Mouse (Mus musculus) hindbrain, embryonic 12.5 days (tissue): Measurements from ENCODE around the gene Olfr173. TPM values are rescaled to one million over a fixed set of nuclear protein-coding genes. Genes with fewer than 3 reads are reported as not detected.

Experiments used
- ATAC-seq: fragments of 200-750 bp; cut with Nextera tagmentation; 2 replicates; pipeline ENCODE4 v1.8.0; 2017; ENCODE audit warnings: moderate TSS enrichment; ENCODE audit not compliant: low FRiP score
- H3K27ac ChIP-seq: fragments of 300-500 bp; sonication (generic); 2 replicates; pipeline ENCODE4 v1.5.1; 2016; ENCODE audit warnings: mild to moderate bottlenecking
- H3K27me3 ChIP-seq: fragments of 300-500 bp; sonication (generic); 2 replicates; pipeline ENCODE4 v1.6.1; 2016; ENCODE audit warnings: mild to moderate bottlenecking
- H3K36me3 ChIP-seq: fragments of 300-500 bp; sonication (generic); 2 replicates; pipeline ENCODE4 v1.6.1; 2016; ENCODE audit warnings: mild to moderate bottlenecking
- H3K4me1 ChIP-seq: fragments of 300-500 bp; sonication (generic); 2 replicates; pipeline ENCODE4 v1.6.1; 2016
- H3K4me2 ChIP-seq: fragments of 300-500 bp; sonication (generic); replicated peaks from 2 replicates; pipeline ENCODE4 v1.6.1; 2016; ENCODE audit warnings: mild to moderate bottlenecking
- H3K4me3 ChIP-seq: fragments of 300-500 bp; sonication (generic); 2 replicates; pipeline ENCODE4 v1.5.1; 2016; ENCODE audit warnings: mild to moderate bottlenecking
- H3K9ac ChIP-seq: fragments of 300-500 bp; sonication (generic); 2 replicates; pipeline ENCODE4 v1.6.1; 2016; ENCODE audit warnings: mild to moderate bottlenecking, moderate library complexity
- H3K9me3 ChIP-seq: fragments of 300-500 bp; sonication (generic); replicated peaks from 2 replicates; pipeline ENCODE4 v1.6.1; 2016; ENCODE audit warnings: mild to moderate bottlenecking
- WGBS: fragments of 180-500 bp; shearing (Covaris S2); methylation state at CpG from one replicate; pipeline ENCODE4 v1.1.7; 2016; 5-methylcytosine and 5-hydroxymethylcytosine counted together
- microRNA-seq: library from miRNA; unstranded; fragments of <30 nt; microRNA quantifications from one replicate; pipeline ENCODE4, GENCODE M21; 2017
- polyA plus RNA-seq: library from polyadenylated mRNA; unstranded; fragments of >200 nt; fragmentation: Nextera tagmentation; extraction: Ambion mirVana; gene quantifications from 2 replicates; pipeline ENCODE4 v1.2.1, GENCODE M21; 2016

Gene Olfr173
- polyA plus RNA-seq: not detected in 2 replicates

GRCm38 (mm10) chr16:58800168-58800567 is at the start of gene Olfr173:
Olfr173 (minus strand) TSS chr16:58800268.
- 72% methylated on average over 2 of the region's 2 CpGs for WGBS
- H3K27ac ChIP-seq: no peak within 1 kb of the TSS
- no peaks in the 10 kb centered on the region for H3K4me1 ChIP-seq
- H3K4me3 ChIP-seq: no peak within 1 kb of the TSS
- H3K9me3 ChIP-seq: no peaks in the 10 kb centered on the region
- H3K27me3 ChIP-seq: no peaks in the 10 kb centered on the region
- H3K36me3 ChIP-seq: no peaks in the 10 kb centered on the region
- ATAC-seq: no peak
- H3K9ac ChIP-seq: no peak within 1 kb of the TSS
- no peak within 1 kb of the TSS for H3K4me2 ChIP-seq

DNA sequence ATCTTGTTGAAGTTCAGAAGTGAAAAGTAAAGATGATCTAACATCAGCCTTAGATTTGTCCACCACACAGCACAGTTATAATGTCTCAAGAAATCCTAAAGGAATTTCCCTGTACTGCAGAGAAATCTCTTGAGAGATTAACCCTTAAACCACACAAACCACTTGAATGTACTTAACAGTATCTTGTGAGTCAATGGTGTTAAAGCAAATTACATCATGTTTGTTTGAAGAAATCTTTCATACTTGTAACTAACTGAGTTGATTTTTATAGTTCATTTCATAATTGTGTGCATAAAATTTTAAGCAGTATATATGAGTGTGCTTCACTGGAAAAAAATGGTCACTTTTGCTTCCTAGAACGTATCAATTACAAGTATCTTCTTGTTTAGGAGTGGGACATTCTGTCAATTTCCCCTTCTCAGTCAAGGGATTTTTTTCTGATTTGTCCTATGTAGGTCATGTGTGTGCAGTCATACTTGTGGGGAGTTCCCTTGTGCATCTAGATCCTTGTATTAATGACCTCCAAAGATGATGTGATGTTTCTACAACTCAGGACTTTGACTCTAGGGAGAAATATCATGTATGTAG is 26.8 kb upstream of the Olfr173 start, which contains the start of gene Olfr175-ps1:
Gene Olfr175-ps1, minus strand, starts transcription at position 51 of the 588 bp plus-strand sequence.
- Histone ChIP-seq H3K9ac (no peak within 1 kb of the TSS), H3K9me3 (no peaks in the 10 kb centered on the region), H3K36me3 (no peaks in the 10 kb centered on the region), H3K27me3 (no peaks in the 10 kb centered on the region), H3K4me1 (no peaks in the 10 kb centered on the region), H3K4me3 (no peak within 1 kb of the TSS), H3K4me2 (no peak within 1 kb of the TSS), H3K27ac (no peak within 1 kb of the TSS)
- ATAC-seq: no peak
- WGBS: 97% methylated on average over 1 of the region's 1 CpGs

DNA sequence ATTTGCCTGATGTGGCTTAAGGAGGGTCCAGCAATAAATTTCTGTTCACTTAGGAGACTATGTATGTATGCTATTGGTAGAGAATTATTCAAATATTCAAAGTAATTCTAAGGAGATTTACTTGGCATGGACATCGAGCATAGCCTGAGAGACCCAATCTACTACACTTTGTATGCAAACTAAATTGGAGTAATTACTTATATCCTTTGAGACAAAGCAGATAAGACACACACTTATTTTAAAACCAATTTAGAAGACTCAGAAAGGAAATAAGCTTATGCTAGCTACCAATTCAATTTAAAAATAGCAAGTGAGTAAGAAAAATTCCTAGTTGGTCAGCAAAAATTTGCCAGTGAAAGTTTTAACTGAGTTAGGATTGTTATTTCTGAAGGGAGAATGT is 37.0 kb downstream of the Olfr173 start, which contains the start of gene Olfr172:
Gene Olfr172, minus strand, starts transcription at position 101 of the 400 bp plus-strand sequence.
- H3K9ac ChIP-seq: no peak within 1 kb of the TSS
- H3K9me3 ChIP-seq: no peaks in the 10 kb centered on the region
- no peak within 1 kb of the TSS for H3K4me3 ChIP-seq
- no peak within 1 kb of the TSS for H3K27ac ChIP-seq
- H3K4me1 ChIP-seq: no peaks in the 10 kb centered on the region
- no peak for ATAC-seq
- no peak within 1 kb of the TSS for H3K4me2 ChIP-seq
- H3K27me3 ChIP-seq: no peaks in the 10 kb centered on the region
- WGBS: 86% methylated on average over 1 of the region's 1 CpGs
- H3K36me3 ChIP-seq: no peaks in the 10 kb centered on the region

- H3K27ac ChIP-seq: no peak overlapping the region
- H3K36me3 ChIP-seq: no peaks in the 10 kb centered on the region
- ATAC-seq: no peak
- H3K4me3 ChIP-seq: no peak overlapping the region
- H3K9ac ChIP-seq: no peak overlapping the region
- no peaks in the 10 kb centered on the region for H3K4me1 ChIP-seq
- no peak overlapping the region for H3K4me2 ChIP-seq
- no peaks in the 10 kb centered on the region for H3K27me3 ChIP-seq
- H3K9me3 ChIP-seq: no peaks in the 10 kb centered on the region
These were observed 43.9 kb downstream of the Olfr173 start for GRCm38 (mm10) chr16:58756191-58756590.

- H3K4me1 ChIP-seq: no peaks in the 10 kb centered on the region
- no peak for ATAC-seq
- no peaks in the 10 kb centered on the region for H3K36me3 ChIP-seq
- H3K4me3 ChIP-seq: no peak overlapping the region
- no peak overlapping the region for H3K4me2 ChIP-seq
- H3K9me3 ChIP-seq: no peaks in the 10 kb centered on the region
- no peak overlapping the region for H3K9ac ChIP-seq
- H3K27me3 ChIP-seq: no peaks in the 10 kb centered on the region
- WGBS: 27% methylated on average over 1 of the region's 1 CpGs
- no peak overlapping the region for H3K27ac ChIP-seq
These were observed 48.8 kb downstream of the Olfr173 start for GRCm38 (mm10) chr16:58751314-58751713.

GRCm38 (mm10) chr16:58746715-58747114 is 53.4 kb downstream of the Olfr173 start:
- Histone ChIP-seq H3K27me3 (no peaks in the 10 kb centered on the region), H3K4me2 (no peak overlapping the region), H3K27ac (no peak overlapping the region), H3K4me3 (no peak overlapping the region), H3K4me1 (no peaks in the 10 kb centered on the region), H3K9ac (no peak overlapping the region), H3K9me3 (no peaks in the 10 kb centered on the region), H3K36me3 (no peaks in the 10 kb centered on the region)
- ATAC-seq: no peak
- WGBS: 77% methylated on average over 4 of the region's 4 CpGs

Small RNA genes within 50 kb of the gene (microRNA-seq; reads per million reads assigned to microRNA genes)
- not detected for gene Gm27564

Other genes with a start within 250 kb of the Olfr173 start
- gene Gm813, start 183.3 kb downstream of the Olfr173 start, polyA plus RNA-seq: not detected in 2 replicates
- gene E330017A01Rik, start 161.5 kb downstream of the Olfr173 start, polyA plus RNA-seq: not detected in 2 replicates
- gene Cpox, start 130.0 kb downstream of the Olfr173 start, polyA plus RNA-seq: 18.4 and 22.5 TPM in 2 replicates
- not detected in 2 replicates for gene Gpr15, start 81.2 kb downstream of the Olfr173 start, polyA plus RNA-seq
- 120 and 133 TPM in 2 replicates for gene Cldnd1, start 72.4 kb downstream of the Olfr173 start, polyA plus RNA-seq
- gene Olfr172, start 37.1 kb downstream of the Olfr173 start, polyA plus RNA-seq: not detected in 2 replicates
- gene Olfr175-ps1, start 26.5 kb upstream of the Olfr173 start, polyA plus RNA-seq: not detected in 2 replicates
- gene Olfr177, start 74.5 kb upstream of the Olfr173 start, polyA plus RNA-seq: not detected in 2 replicates
- not detected in 2 replicates for gene Olfr178, start 91.8 kb upstream of the Olfr173 start, polyA plus RNA-seq
- gene Olfr181, start 128.5 kb upstream of the Olfr173 start, polyA plus RNA-seq: not detected in 2 replicates
- not detected in 2 replicates for gene Olfr180, start 129.1 kb upstream of the Olfr173 start, polyA plus RNA-seq
- gene Olfr183, start 195.1 kb upstream of the Olfr173 start, polyA plus RNA-seq: not detected in 2 replicates
- not detected in 2 replicates for gene Olfr186, start 230.0 kb upstream of the Olfr173 start, polyA plus RNA-seq
- gene Olfr187, start 239.5 kb upstream of the Olfr173 start, polyA plus RNA-seq: not detected in 2 replicates